Mouse (Mus musculus) embryo, embryonic 9.5 days (tissue): ENCODE measurements at regions not wholly inside any gene's neighbourhood (a gene's known extent, or its start where the extent isn't known, plus 50 kb on each side); places are given as distances from the start of the nearest gene placed in this dataset.
"Not testable (repeated sequence)": the region's sequence is repeated elsewhere in the genome, so short reads cannot be mapped to it uniquely, and the experiment has no call there.

Experiments used
- DNase-seq: peaks from one replicate; pipeline ENCODE4 v3.0.0-alpha.2; 2017; ENCODE audit errors: extremely low spot score

DNA sequence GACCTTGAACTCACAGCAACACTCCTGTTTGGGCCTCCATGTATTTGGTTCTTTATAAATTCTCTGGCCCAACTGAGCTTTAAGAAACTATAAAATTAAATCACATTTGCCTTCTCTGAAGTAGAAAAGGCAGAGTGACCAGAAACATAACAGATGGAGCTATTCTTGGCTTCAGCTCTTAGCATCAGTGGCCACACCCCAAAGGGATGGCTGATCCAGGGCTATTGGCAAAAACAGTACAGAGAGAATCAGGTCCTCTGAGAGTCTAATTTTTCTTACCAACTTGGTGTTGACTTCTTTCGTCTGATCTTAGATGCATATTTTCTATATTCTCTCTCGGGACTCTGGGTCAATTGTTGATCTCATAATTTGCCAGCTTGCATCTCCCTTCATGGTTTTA lies 103.2 kb upstream of the Arhgap20 start:
- DNase-seq, result no peak

- DNase-seq, result no peak
Observed at GRCm38 (mm10) chr9:51664353-51664752, 100.8 kb upstream of the Arhgap20 start.

DNA sequence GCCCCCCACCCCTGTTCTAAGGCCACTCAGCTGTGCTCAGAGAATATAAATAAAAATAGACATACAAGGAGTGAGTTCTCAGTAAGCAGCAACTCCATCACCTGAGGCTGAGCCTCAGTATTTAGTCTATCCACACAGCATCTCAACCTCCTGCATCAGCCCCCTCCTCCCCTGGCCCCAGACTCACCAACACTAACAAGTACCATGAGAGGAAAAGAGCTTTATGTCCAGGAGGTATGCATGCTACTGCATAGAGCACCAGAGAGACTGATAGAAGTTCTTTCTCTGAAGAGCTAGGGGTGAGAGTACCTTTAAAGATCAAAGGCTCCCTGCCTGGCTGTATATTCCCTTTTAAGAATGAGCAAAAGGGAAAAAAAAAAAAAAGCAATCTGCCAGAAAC lies 100.3 kb upstream of the Arhgap20 start:
- DNase-seq, result no peak

- DNase-seq, result not testable (repeated sequence)
Observed at GRCm38 (mm10) chr9:51668976-51669375, 96.2 kb upstream of the Arhgap20 start.

- no peak for DNase-seq
Observed at GRCm38 (mm10) chr9:51670531-51670930, 94.6 kb upstream of the Arhgap20 start.

GRCm38 (mm10) chr9:51686536-51686935 lies 78.6 kb upstream of the Arhgap20 start:
- DNase-seq, result no peak

DNA sequence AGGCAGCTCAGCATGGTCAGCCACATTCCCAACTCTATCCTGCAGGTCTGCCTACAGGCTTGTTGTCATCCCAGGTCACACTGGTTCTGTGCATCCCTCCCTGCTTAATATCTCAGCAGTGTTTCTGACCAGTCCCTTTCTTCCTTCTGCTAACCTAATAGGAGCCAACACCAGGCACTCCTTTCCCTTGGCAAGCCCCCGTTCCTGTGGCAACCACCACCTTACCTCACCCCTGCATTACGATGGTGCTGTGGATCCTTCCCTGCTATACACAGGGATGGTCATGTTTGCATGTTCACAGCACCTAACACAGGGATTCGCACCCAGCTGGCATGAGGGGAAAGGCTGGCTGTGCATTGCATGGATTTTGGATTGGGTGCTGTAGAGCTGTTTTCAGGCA lies 50.8 kb upstream of the Arhgap20 start:
- no peak for DNase-seq
